Mouse (Mus musculus) E14TG2a.4 (cell line): Measurements from ENCODE around the gene Pex13.

Experiments used
- H3K27me3 ChIP-seq: 2 replicates; pipeline ENCODE4 v1.6.1; 2014; ENCODE audit warnings: low read length, control low read depth; ENCODE audit not compliant: insufficient read depth
- H3K36me3 ChIP-seq: 2 replicates; pipeline ENCODE4 v1.6.1; 2014; ENCODE audit warnings: low read length, control low read depth; ENCODE audit not compliant: insufficient read depth
- H3K4me1 ChIP-seq: replicated peaks from 2 replicates; pipeline ENCODE4 v1.6.1; 2014; ENCODE audit warnings: low read depth, low read length, control low read depth
- H3K4me3 ChIP-seq: replicated peaks from 2 replicates; pipeline ENCODE4 v1.5.1; 2014; ENCODE audit warnings: mild to moderate bottlenecking, low read length
- H3K9me3 ChIP-seq: 2 replicates; pipeline ENCODE4 v1.6.1; 2014; ENCODE audit warnings: low read length, control low read depth
- CTCF ChIP-seq: conservative IDR thresholded peaks from 2 replicates; pipeline ENCODE4 v1.5.1; 2014; ENCODE audit warnings: low read length
- NANOG ChIP-seq: IDR thresholded peaks from 2 replicates; pipeline ENCODE4 v1.6.1; 2014; ENCODE audit warnings: borderline replicate concordance, low read length, mixed read lengths
- POU5F1 ChIP-seq: IDR thresholded peaks from 2 replicates; pipeline ENCODE4 v1.6.1; 2014; ENCODE audit warnings: low read length, borderline replicate concordance

Pex13 gene

GRCm38 (mm10) chr11:23688060-23688459 is 22.3 kb upstream of the Pex13 start:
- TF ChIP-seq CTCF, result no peak

DNA sequence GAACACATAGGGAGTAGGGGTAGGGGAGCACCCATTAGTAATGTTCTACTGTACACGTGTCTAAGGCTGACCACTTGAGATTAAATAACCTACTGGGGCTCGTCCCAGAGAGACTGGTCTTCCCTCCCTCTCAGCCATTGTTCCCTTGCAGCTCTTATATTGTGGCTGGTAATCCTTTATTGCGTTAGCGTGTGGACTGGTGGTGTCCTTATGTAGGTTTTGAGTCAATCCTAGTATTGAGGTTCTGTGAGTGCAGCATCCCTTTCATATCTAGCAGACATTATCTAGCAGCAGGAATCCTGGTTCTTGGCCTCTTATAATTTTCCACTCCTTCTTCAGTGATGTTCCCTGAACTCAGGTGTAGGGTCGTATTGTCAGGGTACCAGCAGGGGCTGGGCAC is 20.9 kb upstream of the Pex13 start:
- Histone ChIP-seq H3K9me3 (no peaks in the 10 kb centered on the region), H3K4me1 (no peaks in the 10 kb centered on the region; the same call in 1 of the 2 replicates), H3K36me3 (peaks cover 47% of the 10 kb centered on the region), H3K27me3 (no peaks in the 10 kb centered on the region), H3K4me3 (no peak overlapping the region)
- no peak for TF ChIP-seq POU5F1
- no peak for TF ChIP-seq CTCF
- TF ChIP-seq NANOG, result no peak

More at GRCm38 (mm10) chr11:23688060-23688459, 22.3 kb upstream of the Pex13 start:
- H3K9me3 ChIP-seq, result no peaks in the 10 kb centered on the region
- no peak overlapping the region for H3K4me3 ChIP-seq
- peaks cover 37% of the 10 kb centered on the region for H3K36me3 ChIP-seq
- no peaks in the 10 kb centered on the region for H3K27me3 ChIP-seq
- peaks cover 5% of the 10 kb centered on the region for H3K4me1 ChIP-seq

DNA sequence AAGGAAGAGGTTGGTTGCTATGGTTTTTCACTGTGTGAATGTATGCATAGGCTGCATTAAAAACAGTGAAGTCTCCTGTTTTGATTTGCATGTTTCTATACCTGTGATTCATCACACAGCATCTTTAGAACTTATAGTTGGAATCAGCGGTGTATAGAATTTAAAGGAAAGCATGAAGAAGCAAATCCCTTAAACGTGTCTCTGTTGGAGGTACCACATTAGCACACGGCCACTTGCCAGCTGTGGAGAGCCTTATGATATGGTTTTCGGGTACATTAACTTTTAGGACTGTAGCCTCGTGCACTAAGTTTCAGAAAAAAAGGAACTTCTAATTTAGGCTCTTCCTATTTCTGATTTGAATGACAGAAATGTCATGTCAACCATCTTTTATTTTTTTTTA is 16.8 kb upstream of the Pex13 start:
- no peaks in the 10 kb centered on the region for H3K9me3 ChIP-seq
- H3K4me3 ChIP-seq, result no peak overlapping the region
- TF ChIP-seq POU5F1 (no peak), NANOG (no peak), CTCF (no peak)
- peaks cover 14% of the 10 kb centered on the region for H3K4me1 ChIP-seq
- peaks cover 63% of the 10 kb centered on the region for H3K36me3 ChIP-seq
- H3K27me3 ChIP-seq, result no peaks in the 10 kb centered on the region

DNA sequence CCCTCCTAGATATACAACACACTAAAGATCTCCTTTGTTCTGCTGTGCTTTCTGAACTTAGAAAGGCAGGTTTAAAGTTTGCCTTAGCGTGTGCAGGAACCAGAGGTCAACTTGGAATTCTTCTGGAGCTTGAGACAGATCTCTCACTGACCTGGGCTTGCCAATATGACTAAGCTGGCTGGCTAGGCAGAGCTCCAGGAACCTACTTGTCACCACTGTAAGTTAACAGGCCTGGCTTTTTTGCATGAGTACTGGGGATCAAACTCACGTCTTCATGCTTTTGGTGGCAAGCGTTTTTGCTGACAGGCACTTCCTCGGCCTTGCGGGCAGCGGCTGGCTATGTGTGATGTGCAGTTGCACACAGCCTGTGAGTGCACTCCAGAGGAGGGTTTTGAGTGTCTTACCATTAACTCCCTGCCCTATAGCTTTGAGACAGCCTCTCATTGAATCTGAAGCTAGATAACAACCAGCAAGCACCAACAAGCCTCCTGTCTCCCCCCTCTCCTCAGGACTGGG is 14.7 kb upstream of the Pex13 start:
- H3K36me3 ChIP-seq, result peaks cover 70% of the 10 kb centered on the region
- no peak for TF ChIP-seq NANOG
- H3K9me3 ChIP-seq, result no peaks in the 10 kb centered on the region
- H3K4me1 ChIP-seq, result peaks cover 14% of the 10 kb centered on the region
- no peaks in the 10 kb centered on the region for H3K27me3 ChIP-seq
- H3K4me3 ChIP-seq, result no peak overlapping the region

DNA sequence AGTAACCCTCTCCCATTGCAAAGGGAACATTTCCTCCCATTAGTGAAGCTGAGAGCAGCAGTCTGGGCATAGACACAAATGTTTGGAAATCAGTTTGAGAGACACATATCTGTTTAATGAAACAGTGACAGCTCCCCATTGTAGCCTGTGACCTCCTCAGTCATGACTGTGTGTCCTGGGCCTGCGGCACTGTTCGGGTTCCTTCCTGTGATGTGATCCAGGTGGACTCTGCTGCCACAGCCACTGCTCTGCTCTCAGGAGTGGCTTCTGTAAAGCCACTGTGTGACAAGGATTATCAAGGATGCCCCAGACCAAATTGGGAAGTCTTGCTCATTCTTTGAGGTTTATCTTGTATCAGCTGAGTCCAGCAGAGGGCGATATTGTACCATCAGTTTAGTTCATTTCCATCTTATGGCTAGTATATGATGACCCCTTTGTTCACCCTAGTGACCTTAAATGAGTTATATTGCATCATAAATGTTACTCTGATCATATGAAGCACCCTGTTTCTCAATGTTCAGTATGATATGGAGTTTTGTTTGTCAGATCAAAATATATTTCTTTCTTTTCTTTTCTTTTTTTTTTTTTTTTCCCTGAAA is 13.4 kb upstream of the Pex13 start:
- Histone ChIP-seq H3K27me3 (no peaks in the 10 kb centered on the region), H3K36me3 (peaks cover 83% of the 10 kb centered on the region), H3K4me3 (no peak overlapping the region), H3K9me3 (no peaks in the 10 kb centered on the region), H3K4me1 (peaks cover 14% of the 10 kb centered on the region)
- TF ChIP-seq CTCF (peak; percentile 65), NANOG (no peak), POU5F1 (no peak)

GRCm38 (mm10) chr11:23676100-23676499 is 10.3 kb upstream of the Pex13 start:
- Histone ChIP-seq H3K36me3 (peaks cover 87% of the 10 kb centered on the region), H3K4me1 (peaks cover 12% of the 10 kb centered on the region), H3K27me3 (no peaks in the 10 kb centered on the region), H3K9me3 (no peaks in the 10 kb centered on the region), H3K4me3 (no peak overlapping the region)
- no peak for TF ChIP-seq NANOG

DNA sequence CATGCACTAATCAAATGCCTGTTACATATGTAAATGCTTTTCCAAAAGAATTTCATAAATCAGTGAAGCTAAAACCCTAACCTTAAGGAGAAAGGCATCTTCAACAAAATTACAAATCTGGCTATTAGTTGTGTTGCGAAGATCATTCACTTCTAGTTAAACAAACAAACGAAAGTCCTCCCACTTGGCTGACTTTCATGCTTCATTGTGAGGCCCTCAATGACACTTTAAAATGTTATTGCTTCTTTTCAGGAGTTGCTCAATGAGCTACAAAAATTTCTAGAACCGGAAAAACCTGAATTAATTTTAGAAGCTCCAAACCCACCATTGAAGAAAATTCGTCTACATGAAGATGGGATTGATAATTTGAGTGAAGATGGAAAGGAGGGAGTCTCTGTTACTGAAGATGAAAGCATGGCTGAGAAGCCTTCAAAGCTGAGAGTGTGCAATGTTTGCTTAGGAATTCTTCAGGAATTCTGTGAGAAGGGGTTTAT is 6.5 kb upstream of the Pex13 start:
- H3K36me3 ChIP-seq, result peaks cover 63% of the 10 kb centered on the region
- H3K4me1 ChIP-seq, result peaks cover under 1% of the 10 kb centered on the region
- H3K27me3 ChIP-seq, result no peaks in the 10 kb centered on the region
- no peak for TF ChIP-seq POU5F1
- TF ChIP-seq NANOG, result no peak
- TF ChIP-seq CTCF, result no peak
- no peaks in the 10 kb centered on the region for H3K9me3 ChIP-seq
- H3K4me3 ChIP-seq, result no peak overlapping the region

GRCm38 (mm10) chr11:23667128-23667527 is 1.4 kb upstream of the Pex13 start:
- Histone ChIP-seq H3K4me1 (peaks cover 31% of the 10 kb centered on the region), H3K4me3 (peak overlapping the region; percentile 98), H3K36me3 (peaks cover 14% of the 10 kb centered on the region), H3K27me3 (no peaks in the 10 kb centered on the region), H3K9me3 (no peaks in the 10 kb centered on the region)
- TF ChIP-seq NANOG, result no peak
- no peak for TF ChIP-seq POU5F1
- no peak for TF ChIP-seq CTCF

DNA sequence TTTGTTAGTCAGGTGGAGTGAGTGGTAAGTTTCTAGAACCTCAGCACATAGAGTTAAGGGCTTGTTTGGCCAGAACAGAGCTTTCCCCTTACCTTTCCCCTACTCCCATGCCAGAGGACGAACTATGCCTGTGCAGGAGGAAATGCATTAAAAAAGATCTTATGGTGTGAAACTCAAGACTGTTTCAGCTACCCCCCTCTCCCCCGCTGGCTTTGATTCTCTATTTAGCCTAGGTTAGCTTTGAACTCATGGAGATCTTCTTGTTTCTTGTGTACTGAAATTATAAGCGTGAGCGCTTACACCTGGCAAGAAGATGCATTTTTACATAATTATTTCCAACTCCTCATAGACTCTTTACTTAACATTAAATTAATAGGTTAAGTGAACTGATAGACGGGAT is 767 bp upstream of the Pex13 start:
- Histone ChIP-seq H3K9me3 (no peaks in the 10 kb centered on the region), H3K27me3 (no peaks in the 10 kb centered on the region), H3K36me3 (peaks cover 8% of the 10 kb centered on the region; the same call in 1 of the 2 replicates), H3K4me3 (peak overlapping the region; percentile 98), H3K4me1 (peaks cover 36% of the 10 kb centered on the region)
- TF ChIP-seq POU5F1 (no peak), CTCF (no peak), NANOG (no peak)
